Mouse (Mus musculus) testis, adult 2 months (tissue): ENCODE data around the gene Krt19. TPM values are rescaled to one million over a fixed set of nuclear protein-coding genes. Genes with fewer than 3 reads are reported as not detected.

ENCODE experiments used
- H3K27ac ChIP-seq: fragments of 200-500 bp; 2 replicates; pipeline ENCODE4 v1.5.1; 2012; ENCODE audit warnings: low read depth, low read length; ENCODE audit not compliant: control insufficient read depth, insufficient read depth
- H3K27me3 ChIP-seq: fragments of 200-500 bp; 2 replicates; pipeline ENCODE4 v1.6.1; 2012; ENCODE audit warnings: mild to moderate bottlenecking, low read length, moderate library complexity; ENCODE audit not compliant: control insufficient read depth, insufficient read depth
- H3K36me3 ChIP-seq: fragments of 200-500 bp; 2 replicates; pipeline ENCODE4 v1.6.1; 2012; ENCODE audit warnings: mild to moderate bottlenecking, low read length; ENCODE audit not compliant: control insufficient read depth, insufficient read depth
- H3K4me1 ChIP-seq: fragments of 200-500 bp; 2 replicates; pipeline ENCODE4 v1.6.1; 2012; ENCODE audit warnings: low read length; ENCODE audit not compliant: control insufficient read depth, insufficient read depth
- H3K4me3 ChIP-seq: fragments of 200-500 bp; 2 replicates; pipeline ENCODE4 v1.5.1; 2012; ENCODE audit warnings: low read depth, mild to moderate bottlenecking, low read length, moderate library complexity, mixed read lengths; ENCODE audit not compliant: control insufficient read depth
- CTCF ChIP-seq: fragments of 200-500 bp; IDR thresholded peaks from 2 replicates; pipeline ENCODE4 v1.5.1; 2012; ENCODE audit warnings: low read depth, mild to moderate bottlenecking, inconsistent platforms, low read length, moderate library complexity; ENCODE audit not compliant: control insufficient read depth, insufficient read depth, insufficient replicate concordance
- POLR2A ChIP-seq: fragments of 200-500 bp; IDR thresholded peaks from 2 replicates; pipeline ENCODE4 v1.6.1; 2012; ENCODE audit warnings: low read depth, mild to moderate bottlenecking, inconsistent platforms, low read length, moderate library complexity; ENCODE audit not compliant: control insufficient read depth
- polyA plus RNA-seq: library from polyadenylated mRNA; depleted of rRNA; stranded (reverse); fragments of >200 nt; gene quantifications from 2 replicates; pipeline ENCODE4 v1.2.3, GENCODE M21; 2012; rRNA removed

Gene Krt19
- polyA plus RNA-seq, 1 experiment: 0.75 TPM

- Histone ChIP-seq H3K27me3 (no peaks in the 10 kb centered on the region), H3K27ac (no peak overlapping the region), H3K4me1 (no peaks in the 10 kb centered on the region), H3K4me3 (no peak overlapping the region), H3K36me3 (no peaks in the 10 kb centered on the region)
- no peak for TF ChIP-seq POLR2A
- no peak for TF ChIP-seq CTCF
These were observed 45.6 kb downstream of the Krt19 start for GRCm38 (mm10) chr11:100102693-100103429.

DNA sequence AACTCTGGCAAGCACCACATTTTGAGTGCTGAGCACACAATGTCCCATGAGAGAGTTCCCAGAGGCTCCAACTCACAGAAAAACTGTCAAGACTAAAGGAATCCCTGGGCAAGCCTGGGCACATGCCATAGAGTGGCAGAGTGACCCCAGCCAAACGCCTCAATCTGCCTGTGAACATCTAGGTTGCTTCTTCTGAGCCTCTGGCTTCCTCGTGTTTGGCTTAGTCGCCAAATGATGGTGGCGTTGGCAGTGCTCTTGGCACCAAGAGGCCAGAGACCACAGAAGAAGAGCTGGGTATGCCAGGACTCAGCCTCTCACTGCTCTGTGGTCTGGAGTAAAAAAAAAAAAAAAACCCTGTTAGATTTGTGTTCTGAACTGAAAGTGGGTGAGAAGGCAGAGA lies 48.1 kb downstream of the Krt19 start:
- H3K4me3 ChIP-seq: no peak overlapping the region
- no peaks in the 10 kb centered on the region for H3K4me1 ChIP-seq
- H3K27ac ChIP-seq: no peak overlapping the region
- no peak for TF ChIP-seq POLR2A
- no peak for TF ChIP-seq CTCF
- no peaks in the 10 kb centered on the region for H3K36me3 ChIP-seq
- no peaks in the 10 kb centered on the region for H3K27me3 ChIP-seq

DNA sequence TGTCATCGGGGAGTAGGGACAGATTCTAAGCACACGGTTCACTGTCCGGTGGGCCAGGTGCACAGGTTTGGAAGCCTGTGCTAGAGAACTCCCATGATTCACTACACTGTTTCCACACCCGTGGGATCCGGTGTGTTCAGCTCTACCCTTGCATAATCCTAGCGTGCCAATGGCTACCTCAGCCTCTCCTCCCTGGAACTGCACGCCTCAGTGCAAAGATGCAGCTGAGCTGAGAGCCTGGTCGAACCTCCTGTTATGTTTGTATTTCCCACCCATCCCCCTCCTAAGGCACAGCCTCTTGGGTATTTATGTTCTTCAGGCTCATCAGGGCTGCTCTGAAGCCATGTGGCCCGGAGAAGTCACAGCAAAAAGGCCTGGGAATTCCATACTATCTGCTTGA lies 50.6 kb downstream of the Krt19 start:
- TF ChIP-seq CTCF (no peak), POLR2A (no peak)
- Histone ChIP-seq H3K27ac (no peak overlapping the region), H3K4me1 (no peaks in the 10 kb centered on the region), H3K27me3 (no peaks in the 10 kb centered on the region), H3K36me3 (no peaks in the 10 kb centered on the region), H3K4me3 (no peak overlapping the region)

- H3K4me1 ChIP-seq: no peaks in the 10 kb centered on the region
- no peak within 1 kb of the TSS for H3K27ac ChIP-seq
- no peaks in the 10 kb centered on the region for H3K27me3 ChIP-seq
- H3K36me3 ChIP-seq: no peaks in the 10 kb centered on the region
- no peak within 1 kb of the TSS for H3K4me3 ChIP-seq
- TF ChIP-seq CTCF: no peak
- TF ChIP-seq POLR2A: no peak
These were observed 52.3 kb downstream of the Krt19 start, which contains the start of gene Krt35 for GRCm38 (mm10) chr11:100096141-100096540. Gene Krt35 (minus strand): TSS chr11:100096241.

Other genes with a start within 250 kb of the Krt19 start
- gene Krtap31-1, start 240.7 kb downstream of the Krt19 start, polyA plus RNA-seq: not detected in 2 replicates
- gene Gm11565, start 233.9 kb downstream of the Krt19 start, polyA plus RNA-seq: 3.6 and 3.9 TPM in 2 replicates
- not detected in 2 replicates for gene Krtap31-2, start 212.4 kb downstream of the Krt19 start, polyA plus RNA-seq
- not detected in 2 replicates for gene Krtap9-5, start 200.2 kb downstream of the Krt19 start, polyA plus RNA-seq
- gene Krtap29-1, start 169.6 kb downstream of the Krt19 start, polyA plus RNA-seq: 0.24 TPM in 1 of 2 replicates, not detected in the other
- 0.06 and 0.12 TPM in 2 replicates for gene Krtap16-1, start 162.1 kb downstream of the Krt19 start, polyA plus RNA-seq
- 1.8 and 2.0 TPM in 2 replicates for gene Krtap17-1, start 154.7 kb downstream of the Krt19 start, polyA plus RNA-seq
- not detected in 2 replicates for gene Krt33a, start 132.5 kb downstream of the Krt19 start, polyA plus RNA-seq
- gene Krt33b, start 118.8 kb downstream of the Krt19 start, polyA plus RNA-seq: not detected in 2 replicates
- gene Krt34, start 107.1 kb downstream of the Krt19 start, polyA plus RNA-seq: not detected in 2 replicates
- 0.12 and 0.18 TPM in 2 replicates for gene Krt31, start 98.1 kb downstream of the Krt19 start, polyA plus RNA-seq
- 1.2 TPM in 1 of 2 replicates, not detected in the other for gene Krt32, start 60.4 kb downstream of the Krt19 start, polyA plus RNA-seq
- 0.17 TPM in 1 of 2 replicates, not detected in the other for gene Krt35, start 52.4 kb downstream of the Krt19 start, polyA plus RNA-seq
- not detected in 2 replicates for gene Krt36, start 43.0 kb downstream of the Krt19 start, polyA plus RNA-seq
- gene Krt13, start 27.1 kb downstream of the Krt19 start, polyA plus RNA-seq: not detected in 2 replicates
- 0.96 and 2.8 TPM in 2 replicates for gene Krt15, start 12.7 kb downstream of the Krt19 start, polyA plus RNA-seq
- gene Krt9, start 44.6 kb upstream of the Krt19 start, polyA plus RNA-seq: not detected in 2 replicates
- 1.2 TPM in 1 of 2 replicates, not detected in the other for gene Krt14, start 58.9 kb upstream of the Krt19 start, polyA plus RNA-seq
- not detected in 2 replicates for gene Krt16, start 100.2 kb upstream of the Krt19 start, polyA plus RNA-seq
- gene Krt17, start 112.4 kb upstream of the Krt19 start, polyA plus RNA-seq: not detected in 2 replicates
- gene Krt42, start 121.2 kb upstream of the Krt19 start, polyA plus RNA-seq: not detected in 2 replicates
- gene Eif1, start 171.2 kb upstream of the Krt19 start, polyA plus RNA-seq: 260 and 396 TPM in 2 replicates
- 0.43 TPM in 1 of 2 replicates, not detected in the other for gene Gast, start 185.7 kb upstream of the Krt19 start, polyA plus RNA-seq
- gene Hap1, start 207.5 kb upstream of the Krt19 start, polyA plus RNA-seq: 35.2 and 41.9 TPM in 2 replicates
- 103 TPM in 2 replicates for gene Jup, start 249.1 kb upstream of the Krt19 start, polyA plus RNA-seq